ENCODE assay signal across 7 mouse cellular contexts in genomic region chr14:61439141-61439660, GRCm38 (mm10). TPM values are rescaled to one million over a fixed set of nuclear protein-coding genes. Genes with fewer than 3 reads are reported as not detected.
DNase-seq lines count a peak whose midpoint lies in the region; ATAC-seq and TF ChIP-seq lines count a peak whose summit lies in the region.

No protein-coding gene starts in this region.

- no peaks in the 10 kb centered on the region for H3K27me3 ChIP-seq in ES-Bruce4 (ENCODE audit: control insufficient read depth, insufficient read depth, low read length, poor library complexity, severe bottlenecking)
- no peaks in the 10 kb centered on the region for H3K27me3 ChIP-seq in embryonic facial prominence, embryonic 15.5 days
- H3K27me3 ChIP-seq in heart, postnatal 0 days (ENCODE audit: control insufficient read depth, insufficient read depth, low read length) = no peaks in the 10 kb centered on the region

- TF ChIP-seq EP300 in ES-Bruce4 (IDR thresholded peaks at IDR 0.05; ENCODE audit: insufficient read depth, low read depth, low read length) = no peak
- no peak for TF ChIP-seq EP300 in heart, postnatal 0 days (IDR thresholded peaks at IDR 0.05; ENCODE audit: low read depth)

- peak overlapping the region; percentile 99 for H3K9ac ChIP-seq in ES-Bruce4 (ENCODE audit: low read depth, poor library complexity, severe bottlenecking)
- peak overlapping the region; percentile 55 for H3K9ac ChIP-seq in embryonic facial prominence, embryonic 15.5 days
- H3K9ac ChIP-seq in heart, postnatal 0 days (replicated peaks; ENCODE audit: low read depth, low read length) = peak overlapping the region; percentile 84

- H3K4me3 ChIP-seq in ES-Bruce4 (ENCODE audit: low read depth, low read length) (peak overlapping the region; percentile 94), macrophage (ENCODE audit: inconsistent target) (peak overlapping the region; percentile 68)
- H3K4me3 ChIP-seq in embryonic facial prominence, embryonic 15.5 days (replicated peaks) = peak overlapping the region; percentile 86
- peak overlapping the region; percentile 94 for H3K4me3 ChIP-seq in heart, postnatal 0 days (ENCODE audit: low read depth, low read length)

- H3K79me2 ChIP-seq in macrophage (ENCODE audit: inconsistent target) = peaks cover 44% of the 10 kb centered on the region

- TF ChIP-seq POLR2A in ES-Bruce4 (IDR thresholded peaks at IDR 0.05; ENCODE audit: insufficient read depth, low read length) = no peak

- H3K36me3 ChIP-seq in ES-Bruce4 (ENCODE audit: control insufficient read depth, insufficient read depth, low read length, poor library complexity, severe bottlenecking) (no peaks in the 10 kb centered on the region), macrophage (ENCODE audit: inconsistent target) (no peaks in the 10 kb centered on the region)
- no peaks in the 10 kb centered on the region for H3K36me3 ChIP-seq in embryonic facial prominence, embryonic 15.5 days
- no peaks in the 10 kb centered on the region for H3K36me3 ChIP-seq in heart, postnatal 0 days (replicated peaks; ENCODE audit: control insufficient read depth, insufficient read depth, low read length)

- H3K27ac ChIP-seq in ES-Bruce4 (ENCODE audit: insufficient read depth, low read length) = no peak overlapping the region
- peak overlapping the region; percentile 93 for H3K27ac ChIP-seq in embryonic facial prominence, embryonic 15.5 days (replicated peaks)
- H3K27ac ChIP-seq in heart, postnatal 0 days (ENCODE audit: low read depth) = peak overlapping the region; percentile 97
- 0 out of 2 replicates have a peak overlapping the region, but pooled peaks have one; percentile 17 for H3K27ac ChIP-seq in macrophage

- no peaks in the 10 kb centered on the region for H3K9me3 ChIP-seq in ES-Bruce4 (replicated peaks; ENCODE audit: control insufficient read depth, insufficient read depth, low read length, poor library complexity, severe bottlenecking)
- no peaks in the 10 kb centered on the region for H3K9me3 ChIP-seq in embryonic facial prominence, embryonic 15.5 days (replicated peaks)
- H3K9me3 ChIP-seq in heart, postnatal 0 days (replicated peaks; ENCODE audit: control insufficient read depth, low read length) = no peaks in the 10 kb centered on the region

- under 1% methylated on average over 62 of the region's 62 CpGs for WGBS in embryonic facial prominence, embryonic 15.5 days
- WGBS in heart, postnatal 0 days = 0% methylated on average over 38 of the region's 62 CpGs
- WGBS in macrophage (ENCODE audit: missing documents) = under 1% methylated on average over 49 of the region's 62 CpGs

- no peak for TF ChIP-seq CTCF in ES-Bruce4 (IDR thresholded peaks at IDR 0.05; ENCODE audit: low read depth, low read length)
- TF ChIP-seq CTCF in heart, postnatal 0 days (IDR thresholded peaks at IDR 0.05; ENCODE audit: low read depth) = no peak

- peaks cover 1% of the 10 kb centered on the region for H3K4me1 ChIP-seq in ES-Bruce4 (ENCODE audit: control insufficient read depth, insufficient read depth, low read length)
- peaks cover 7% of the 10 kb centered on the region; the same call in 1 of the 2 replicates for H3K4me1 ChIP-seq in embryonic facial prominence, embryonic 15.5 days
- peaks cover 8% of the 10 kb centered on the region for H3K4me1 ChIP-seq in heart, postnatal 0 days (ENCODE audit: control insufficient read depth, insufficient read depth)

- peak overlapping the region; percentile 59 for H3K4me2 ChIP-seq in embryonic facial prominence, embryonic 15.5 days (replicated peaks)
- peak overlapping the region; percentile 82 for H3K4me2 ChIP-seq in heart, postnatal 0 days (ENCODE audit: low read depth, low read length)

- ATAC-seq in embryonic facial prominence, embryonic 15.5 days (ENCODE audit: insufficient number of reproducible peaks, low FRiP score, low TSS enrichment, low read depth) = peak; percentile 32
- ATAC-seq in heart, postnatal 0 days (ENCODE audit: insufficient read depth, low read depth) = peak; percentile 43

- peak; percentile 33 for DNase-seq in WW6 (ENCODE audit: low read depth, low spot score)
- DNase-seq in heart, postnatal 0 days (ENCODE audit: low spot score) = peak; percentile 39
- DNase-seq in layer of hippocampus, postnatal 36 days = peak; percentile 35 to 46
- peak; percentile 61 to 81 for DNase-seq in spleen, postnatal 4 days (ENCODE audit: low spot score in 2 of 2)

RNA-seq across cellular contexts. Expression of gene Kpna3, which starts 0.5 kb away (rescaled TPM):
- polyA plus RNA-seq in ES-Bruce4 (2011; ENCODE audit: insufficient read depth, insufficient read length, low read depth, missing spikeins) (120 and 129 TPM in 2 replicates), macrophage (2018) (41.3 to 59.7 TPM (median 53.6 TPM) in 3 replicates)
- 44.4 and 45.1 TPM in 2 replicates for polyA plus RNA-seq in embryonic facial prominence, embryonic 15.5 days (2015; fragmentation: Nextera tagmentation; extraction: Ambion mirVana)
- 12.9 and 26.6 TPM in 2 replicates for total RNA-seq in heart, postnatal 0 days (2014; rRNA removed; ENCODE audit: low replicate concordance)
- 22.2 and 23.2 TPM in 2 replicates for polyA plus RNA-seq in heart, postnatal 0 days (2015; fragmentation: Nextera tagmentation; extraction: Ambion mirVana)
- 10 to 100 TPM; 69.7 to 72.0 TPM for total RNA-seq in layer of hippocampus, postnatal 36 days (2021)
- total RNA-seq in macrophage (2018; cell fraction: chromatin; rRNA removed) = 100 to 1,000 TPM in 10 of 26 experiments, 10 to 100 TPM in 16; 21.3 to 325 (median 46.7) TPM
- 100 to 1,000 TPM in 8 of 26 experiments, 10 to 100 TPM in 18; 50.7 to 299 (median 72.7) TPM for total RNA-seq in macrophage (2018; cell fraction: cytosol; rRNA removed)
- total RNA-seq in macrophage (2018; cell fraction: nucleus; rRNA removed) = 100 to 1,000 TPM in 10 of 26 experiments, 10 to 100 TPM in 16; 28.3 to 284 (median 58.7) TPM
